In genomic region chr2:32982700-32983099, GRCm38 (mm10) we compare ENCODE assay signal across 8 mouse cellular contexts. TPM values are rescaled to one million over a fixed set of nuclear protein-coding genes. Genes with fewer than 3 reads are reported as not detected.
DNase-seq lines count a peak whose midpoint lies in the region; ATAC-seq and TF ChIP-seq lines count a peak whose summit lies in the region.

No protein-coding gene starts in this region.

- H3K4me2 ChIP-seq in embryonic facial prominence, embryonic 13.5 days = peak overlapping the region; percentile 100
- peak overlapping the region; percentile 98 for H3K4me2 ChIP-seq in intestine, postnatal 0 days (replicated peaks; ENCODE audit: low read depth)
- peak overlapping the region; percentile 99 for H3K4me2 ChIP-seq in neural tube, embryonic 13.5 days

- H3K4me3 ChIP-seq in layer of hippocampus, adult 2 months = peak overlapping the region; percentile 98
- H3K4me3 ChIP-seq in embryonic facial prominence, embryonic 13.5 days = peak overlapping the region; percentile 85
- peak overlapping the region; percentile 53 for H3K4me3 ChIP-seq in intestine, postnatal 0 days (ENCODE audit: low read depth, low read length)
- H3K4me3 ChIP-seq in neural tube, embryonic 13.5 days = peak overlapping the region; percentile 88

- H3K27ac ChIP-seq in layer of hippocampus, adult 2 months = 0 out of 2 replicates have a peak overlapping the region, but pooled peaks have one; percentile 29
- no peak overlapping the region for H3K27ac ChIP-seq in embryonic facial prominence, embryonic 13.5 days
- H3K27ac ChIP-seq in intestine, postnatal 0 days (ENCODE audit: low read depth, low read length) = peak overlapping the region; percentile 51
- no peak overlapping the region for H3K27ac ChIP-seq in neural tube, embryonic 13.5 days (replicated peaks)

- peak overlapping the region; percentile 93 for H3K9ac ChIP-seq in embryonic facial prominence, embryonic 13.5 days
- H3K9ac ChIP-seq in intestine, postnatal 0 days (ENCODE audit: low read depth, low read length) = 0 out of 2 replicates have a peak overlapping the region, but pooled peaks have one; percentile 0
- H3K9ac ChIP-seq in neural tube, embryonic 13.5 days = peak overlapping the region; percentile 27; the same call in 1 of the 2 replicates

- 3% methylated on average over 4 of the region's 4 CpGs for WGBS in embryonic facial prominence, embryonic 13.5 days
- 2% methylated on average over 4 of the region's 4 CpGs for WGBS in intestine, postnatal 0 days
- WGBS in neural tube, embryonic 13.5 days = 3% methylated on average over 4 of the region's 4 CpGs

- no peaks in the 10 kb centered on the region for H3K27me3 ChIP-seq in embryonic facial prominence, embryonic 13.5 days
- H3K27me3 ChIP-seq in intestine, postnatal 0 days (replicated peaks; ENCODE audit: control insufficient read depth, insufficient read depth, low read length) = no peaks in the 10 kb centered on the region
- H3K27me3 ChIP-seq in neural tube, embryonic 13.5 days = no peaks in the 10 kb centered on the region

- no peak for DNase-seq in layer of hippocampus, adult 2 months (ENCODE audit: low spot score in 2 of 2)
- DNase-seq in layer of hippocampus, postnatal 25 days (ENCODE audit: extremely low spot score in 1 of 2, low spot score in 1 of 2) = no peak
- no peak for DNase-seq in left cerebral cortex, postnatal 14 days (ENCODE audit: low spot score in 2 of 2)
- DNase-seq in Muller cell, postnatal 12 days (ENCODE audit: inconsistent ontology term) = no peak
- DNase-seq in cerebellum, postnatal 25 days = no peak

- intact Hi-C loops in left cerebral cortex, postnatal 14 days (cut with DNase I) = no loop called here

- peaks cover 17% of the 10 kb centered on the region for H3K4me1 ChIP-seq in embryonic facial prominence, embryonic 13.5 days
- peaks cover 9% of the 10 kb centered on the region; the same call in 1 of the 2 replicates for H3K4me1 ChIP-seq in intestine, postnatal 0 days (replicated peaks; ENCODE audit: control insufficient read depth, insufficient read depth, low read length)
- H3K4me1 ChIP-seq in neural tube, embryonic 13.5 days (replicated peaks) = peaks cover 21% of the 10 kb centered on the region

- H3K36me3 ChIP-seq in embryonic facial prominence, embryonic 13.5 days = 0 out of 2 replicates have a peak, but pooled peaks cover 2% of the 10 kb centered on the region
- H3K36me3 ChIP-seq in intestine, postnatal 0 days (ENCODE audit: control insufficient read depth, insufficient read depth) = no peaks in the 10 kb centered on the region
- no peaks in the 10 kb centered on the region for H3K36me3 ChIP-seq in neural tube, embryonic 13.5 days

- ATAC-seq in embryonic facial prominence, embryonic 13.5 days (ENCODE audit: insufficient number of reproducible peaks, insufficient read depth, low FRiP score, low TSS enrichment, low read depth) = no peak
- ATAC-seq in intestine, postnatal 0 days = no peak
- ATAC-seq in neural tube, embryonic 13.5 days (ENCODE audit: low read depth) = no peak

- TF ChIP-seq CTCF in layer of hippocampus, adult 2 months (conservative IDR thresholded peaks at IDR 0.05) = peak; percentile 44
- TF ChIP-seq CTCF in intestine, postnatal 0 days (IDR thresholded peaks at IDR 0.05; ENCODE audit: low read depth) = no peak

- no peaks in the 10 kb centered on the region for H3K9me3 ChIP-seq in embryonic facial prominence, embryonic 13.5 days
- no peaks in the 10 kb centered on the region for H3K9me3 ChIP-seq in intestine, postnatal 0 days (ENCODE audit: control insufficient read depth)
- H3K9me3 ChIP-seq in neural tube, embryonic 13.5 days = no peaks in the 10 kb centered on the region

RNA-seq across cellular contexts. Expression of gene Slc2a8, which starts 0.8 kb away (rescaled TPM):
- total RNA-seq in layer of hippocampus, adult 2 months (2021) = 10 to 100 TPM; 19.1 to 21.7 TPM
- total RNA-seq in layer of hippocampus, postnatal 25 days (2021) = 10 to 100 TPM; 20.5 to 21.4 TPM
- 24.6 and 25.8 TPM in 2 replicates for polyA plus RNA-seq in embryonic facial prominence, embryonic 13.5 days (2015; fragmentation: Nextera tagmentation; extraction: Ambion mirVana)
- 48.7 and 50.2 TPM in 2 replicates for polyA plus RNA-seq in intestine, postnatal 0 days (2015; fragmentation: Nextera tagmentation; extraction: Ambion mirVana)
- 23.4 and 26.4 TPM in 2 replicates for polyA plus RNA-seq in neural tube, embryonic 13.5 days (2015; fragmentation: Nextera tagmentation; extraction: Ambion mirVana)
- total RNA-seq in left cerebral cortex, postnatal 14 days (2021) = 10 to 100 TPM; 25.0 to 27.4 TPM

RNA-seq across cellular contexts. Expression of gene Lrsam1, which starts 21.3 kb away (rescaled TPM):
- 10 to 100 TPM; 36.8 to 37.9 TPM for total RNA-seq in layer of hippocampus, adult 2 months (2021)
- 10 to 100 TPM; 35.6 to 36.1 TPM for total RNA-seq in layer of hippocampus, postnatal 25 days (2021)
- 13.4 and 13.6 TPM in 2 replicates for polyA plus RNA-seq in embryonic facial prominence, embryonic 13.5 days (2015; fragmentation: Nextera tagmentation; extraction: Ambion mirVana)
- 4.3 and 4.4 TPM in 2 replicates for polyA plus RNA-seq in intestine, postnatal 0 days (2015; fragmentation: Nextera tagmentation; extraction: Ambion mirVana)
- 23.9 and 27.3 TPM in 2 replicates for polyA plus RNA-seq in neural tube, embryonic 13.5 days (2015; fragmentation: Nextera tagmentation; extraction: Ambion mirVana)
- total RNA-seq in left cerebral cortex, postnatal 14 days (2021) = 10 to 100 TPM; 31.1 to 40.6 TPM

RNA-seq across cellular contexts. Expression of gene Rpl12, which starts 21.3 kb away (rescaled TPM):
- total RNA-seq in layer of hippocampus, adult 2 months (2021) = 100 to 1,000 TPM; 115 to 125 TPM
- 100 to 1,000 TPM; 101 to 110 TPM for total RNA-seq in layer of hippocampus, postnatal 25 days (2021)
- polyA plus RNA-seq in embryonic facial prominence, embryonic 13.5 days (2015; fragmentation: Nextera tagmentation; extraction: Ambion mirVana) = 185 and 205 TPM in 2 replicates
- polyA plus RNA-seq in intestine, postnatal 0 days (2015; fragmentation: Nextera tagmentation; extraction: Ambion mirVana) = 90.6 and 103 TPM in 2 replicates
- 102 and 106 TPM in 2 replicates for polyA plus RNA-seq in neural tube, embryonic 13.5 days (2015; fragmentation: Nextera tagmentation; extraction: Ambion mirVana)
- 100 to 1,000 TPM; 117 to 120 TPM for total RNA-seq in left cerebral cortex, postnatal 14 days (2021)

Comparison
In these comparisons a context has a peak if more than half of its experiments do, and no peak if none do; other contexts are left out.
1. H3K27ac ChIP-seq: peak in layer of hippocampus, adult 2 months (single experiment) and intestine, postnatal 0 days (single experiment); none in embryonic facial prominence, embryonic 13.5 days (single experiment) and neural tube, embryonic 13.5 days (single experiment).
2. H3K9ac ChIP-seq: peak in every context shown above with its lines; median percentile 93 in embryonic facial prominence, embryonic 13.5 days; 27 in neural tube, embryonic 13.5 days; 0 in intestine, postnatal 0 days.
3. Peak in every context shown above with its lines, with median percentiles within 50 percentile points of each other: H3K4me3 ChIP-seq and H3K4me2 ChIP-seq.